Mouse (Mus musculus) left cerebral cortex, adult 11 months (tissue): Measurements from ENCODE around the gene Spink4.
A peak's percentile ranks its signal among the peaks of the same experiment; 100 is the strongest.

Source experiments
- DNase-seq: peaks from one replicate; pipeline ENCODE4 v3.0.0; 2022; ENCODE audit warnings: low spot score

Spink4 gene

GRCm38 (mm10) chr4:40969161-40969560, 49.3 kb downstream of the Spink4 start:
- DNase-seq = no peak

GRCm38 (mm10) chr4:40969781-40970591, 50.1 kb downstream of the Spink4 start:
- no peak for DNase-seq

GRCm38 (mm10) chr4:40970592-40970841, 50.7 kb downstream of the Spink4 start:
- DNase-seq = no peak

GRCm38 (mm10) chr4:40970842-40971701, 51.2 kb downstream of the Spink4 start, which contains the start of gene Nfx1:
Gene Nfx1 (plus strand): TSS chr4:40970906.
- DNase-seq = peak; percentile 92

GRCm38 (mm10) chr4:40971744-40972143, 51.9 kb downstream of the Spink4 start:
- no peak for DNase-seq

GRCm38 (mm10) chr4:40974011-40974410, 54.2 kb downstream of the Spink4 start:
- no peak for DNase-seq

GRCm38 (mm10) chr4:40975678-40976077, 55.8 kb downstream of the Spink4 start:
- no peak for DNase-seq

GRCm38 (mm10) chr4:40976651-40977050, 56.8 kb downstream of the Spink4 start:
- DNase-seq = no peak

- no peak for DNase-seq
Observed at GRCm38 (mm10) chr4:40979430-40979829, 59.6 kb downstream of the Spink4 start.
